Mouse (Mus musculus) stomach, embryonic 16.5 days (tissue): ENCODE results near the gene Xylt1. TPM values are rescaled to one million over a fixed set of nuclear protein-coding genes. Genes with fewer than 3 reads are reported as not detected.

ENCODE experiments used
- ATAC-seq: fragments of 200-750 bp; cut with Nextera tagmentation; 2 replicates; pipeline ENCODE4 v1.8.0; 2017; ENCODE audit warnings: moderate number of reproducible peaks, moderate TSS enrichment; ENCODE audit not compliant: insufficient read depth, low FRiP score
- H3K27ac ChIP-seq: fragments of 300-500 bp; sonication (generic); 2 replicates; pipeline ENCODE4 v1.5.1; 2014; ENCODE audit warnings: low read length
- H3K27me3 ChIP-seq: fragments of 300-500 bp; sonication (generic); 2 replicates; pipeline ENCODE4 v1.6.1; 2014; ENCODE audit warnings: low read length, control low read depth, mixed read lengths; ENCODE audit not compliant: control insufficient read depth, insufficient read depth
- H3K36me3 ChIP-seq: fragments of 300-500 bp; sonication (generic); 2 replicates; pipeline ENCODE4 v1.6.1; 2014; ENCODE audit warnings: low read length; ENCODE audit not compliant: control insufficient read depth, insufficient read depth
- H3K4me1 ChIP-seq: fragments of 300-500 bp; sonication (generic); 2 replicates; pipeline ENCODE4 v1.6.1; 2014; ENCODE audit warnings: low read length, control low read depth, mixed read lengths; ENCODE audit not compliant: control insufficient read depth, insufficient read depth
- H3K4me2 ChIP-seq: fragments of 300-500 bp; sonication (generic); 2 replicates; pipeline ENCODE4 v1.6.1; 2014; ENCODE audit warnings: low read depth, low read length, mixed read lengths
- H3K4me3 ChIP-seq: fragments of 300-500 bp; sonication (generic); replicated peaks from 2 replicates; pipeline ENCODE4 v1.5.1; 2014; ENCODE audit warnings: mild to moderate bottlenecking, low read length
- H3K9ac ChIP-seq: fragments of 300-500 bp; sonication (generic); 2 replicates; pipeline ENCODE4 v1.6.1; 2014; ENCODE audit warnings: low read length
- H3K9me3 ChIP-seq: fragments of 300-500 bp; sonication (generic); replicated peaks from 2 replicates; pipeline ENCODE4 v1.6.1; 2016; ENCODE audit warnings: low read length, control low read depth; ENCODE audit not compliant: control insufficient read depth
- WGBS: fragments of 180-500 bp; shearing (Covaris S2); extraction: QIAGEN DNeasy Blood & Tissue Kit; methylation state at CpG from one replicate; pipeline ENCODE4 v1.1.7; 2014; 5-methylcytosine and 5-hydroxymethylcytosine counted together
- polyA plus RNA-seq: library from polyadenylated mRNA; unstranded; fragments of >200 nt; fragmentation: Nextera tagmentation; extraction: Ambion mirVana; gene quantifications from 2 replicates; pipeline ENCODE4 v1.2.1, GENCODE M21; 2015

Gene Xylt1
- polyA plus RNA-seq, 1 experiment from 2014 or later: 0.79 TPM

GRCm38 (mm10) chr7:117478937-117479336, 98.2 kb downstream of the Xylt1 start:
- no peak overlapping the region for H3K27ac ChIP-seq
- H3K4me2 ChIP-seq: no peak overlapping the region
- no peaks in the 10 kb centered on the region for H3K36me3 ChIP-seq
- no peaks in the 10 kb centered on the region for H3K27me3 ChIP-seq
- H3K9ac ChIP-seq: no peak overlapping the region
- WGBS: 19% methylated on average over 1 of the region's 1 CpGs
- H3K9me3 ChIP-seq: no peaks in the 10 kb centered on the region
- ATAC-seq: no peak
- H3K4me1 ChIP-seq: no peaks in the 10 kb centered on the region
- H3K4me3 ChIP-seq: no peak overlapping the region

- Histone ChIP-seq H3K4me3 (no peak overlapping the region), H3K9me3 (no peaks in the 10 kb centered on the region), H3K4me1 (no peaks in the 10 kb centered on the region), H3K27me3 (no peaks in the 10 kb centered on the region), H3K27ac (no peak overlapping the region), H3K4me2 (no peak overlapping the region), H3K9ac (no peak overlapping the region), H3K36me3 (no peaks in the 10 kb centered on the region)
- 82% methylated on average over 5 of the region's 5 CpGs for WGBS
- ATAC-seq: no peak
Measured at GRCm38 (mm10) chr7:117480831-117481230, 100.1 kb downstream of the Xylt1 start.

GRCm38 (mm10) chr7:117481404-117481803, 100.6 kb downstream of the Xylt1 start:
- Histone ChIP-seq H3K9ac (no peak overlapping the region), H3K4me3 (no peak overlapping the region), H3K36me3 (no peaks in the 10 kb centered on the region), H3K4me2 (no peak overlapping the region), H3K27me3 (no peaks in the 10 kb centered on the region), H3K9me3 (no peaks in the 10 kb centered on the region), H3K27ac (no peak overlapping the region), H3K4me1 (no peaks in the 10 kb centered on the region)
- 82% methylated on average over 3 of the region's 3 CpGs for WGBS
- ATAC-seq: no peak

- Histone ChIP-seq H3K4me2 (no peak overlapping the region), H3K36me3 (no peaks in the 10 kb centered on the region), H3K9me3 (no peaks in the 10 kb centered on the region), H3K4me3 (no peak overlapping the region), H3K9ac (no peak overlapping the region), H3K27me3 (no peaks in the 10 kb centered on the region), H3K27ac (no peak overlapping the region), H3K4me1 (no peaks in the 10 kb centered on the region)
- no peak for ATAC-seq
- whole genome bisulfite sequencing: 66% methylated on average over 2 of the region's 2 CpGs
Measured at GRCm38 (mm10) chr7:117482701-117483100, 101.9 kb downstream of the Xylt1 start.

GRCm38 (mm10) chr7:117484589-117484988, 103.8 kb downstream of the Xylt1 start:
- H3K27me3 ChIP-seq: no peaks in the 10 kb centered on the region
- ATAC-seq: no peak
- no peak overlapping the region for H3K9ac ChIP-seq
- no peak overlapping the region for H3K4me2 ChIP-seq
- no peaks in the 10 kb centered on the region for H3K4me1 ChIP-seq
- H3K9me3 ChIP-seq: no peaks in the 10 kb centered on the region
- no peaks in the 10 kb centered on the region for H3K36me3 ChIP-seq
- 0 out of 2 replicates have a peak overlapping the region, but pooled peaks have one; percentile 6 for H3K27ac ChIP-seq
- 63% methylated on average over 2 of the region's 2 CpGs for WGBS
- H3K4me3 ChIP-seq: no peak overlapping the region

- no peaks in the 10 kb centered on the region for H3K9me3 ChIP-seq
- H3K27ac ChIP-seq: peak overlapping the region; percentile 6; the same call in 1 of the 2 replicates
- no peak overlapping the region for H3K9ac ChIP-seq
- no peaks in the 10 kb centered on the region for H3K4me1 ChIP-seq
- WGBS: 92% methylated on average over 7 of the region's 7 CpGs
- H3K4me2 ChIP-seq: no peak overlapping the region
- H3K36me3 ChIP-seq: no peaks in the 10 kb centered on the region
- no peak for ATAC-seq
- no peak overlapping the region for H3K4me3 ChIP-seq
- no peaks in the 10 kb centered on the region for H3K27me3 ChIP-seq
Measured at GRCm38 (mm10) chr7:117484989-117485536, 104.3 kb downstream of the Xylt1 start.

- Histone ChIP-seq H3K9me3 (no peaks in the 10 kb centered on the region), H3K4me1 (no peaks in the 10 kb centered on the region), H3K27me3 (no peaks in the 10 kb centered on the region), H3K27ac (no peak overlapping the region), H3K9ac (no peak overlapping the region), H3K4me3 (no peak overlapping the region), H3K36me3 (no peaks in the 10 kb centered on the region), H3K4me2 (no peak overlapping the region)
- no peak for ATAC-seq
- WGBS: 65% methylated on average over 7 of the region's 7 CpGs
Measured at GRCm38 (mm10) chr7:117486425-117487172, 105.8 kb downstream of the Xylt1 start.

GRCm38 (mm10) chr7:117487173-117487490, 106.4 kb downstream of the Xylt1 start:
- no peaks in the 10 kb centered on the region for H3K27me3 ChIP-seq
- no peak for ATAC-seq
- no peak overlapping the region for H3K4me2 ChIP-seq
- no peaks in the 10 kb centered on the region for H3K36me3 ChIP-seq
- H3K4me1 ChIP-seq: no peaks in the 10 kb centered on the region
- no peak overlapping the region for H3K4me3 ChIP-seq
- H3K9ac ChIP-seq: no peak overlapping the region
- WGBS: 75% methylated on average over 2 of the region's 2 CpGs
- no peaks in the 10 kb centered on the region for H3K9me3 ChIP-seq
- no peak overlapping the region for H3K27ac ChIP-seq

- Histone ChIP-seq H3K9ac (no peak overlapping the region), H3K36me3 (no peaks in the 10 kb centered on the region), H3K27me3 (no peaks in the 10 kb centered on the region), H3K4me1 (no peaks in the 10 kb centered on the region), H3K4me3 (no peak overlapping the region), H3K27ac (no peak overlapping the region), H3K9me3 (no peaks in the 10 kb centered on the region), H3K4me2 (no peak overlapping the region)
- WGBS: 70% methylated on average over 5 of the region's 5 CpGs
- no peak for ATAC-seq
Measured at GRCm38 (mm10) chr7:117489973-117490372, 109.2 kb downstream of the Xylt1 start.
